Mouse (Mus musculus) naive thymus-derived CD4-positive, alpha-beta T cell, adult 2 months (primary cell): ENCODE measurements around the gene Rph3al.
A peak's percentile ranks its signal among the peaks of the same experiment; 100 is the strongest.

ENCODE experiments used
- DNase-seq: peaks from one replicate; pipeline ENCODE4 v3.0.0-alpha.2; 2011; ENCODE audit warnings: low read depth

Gene Rph3al

DNA sequence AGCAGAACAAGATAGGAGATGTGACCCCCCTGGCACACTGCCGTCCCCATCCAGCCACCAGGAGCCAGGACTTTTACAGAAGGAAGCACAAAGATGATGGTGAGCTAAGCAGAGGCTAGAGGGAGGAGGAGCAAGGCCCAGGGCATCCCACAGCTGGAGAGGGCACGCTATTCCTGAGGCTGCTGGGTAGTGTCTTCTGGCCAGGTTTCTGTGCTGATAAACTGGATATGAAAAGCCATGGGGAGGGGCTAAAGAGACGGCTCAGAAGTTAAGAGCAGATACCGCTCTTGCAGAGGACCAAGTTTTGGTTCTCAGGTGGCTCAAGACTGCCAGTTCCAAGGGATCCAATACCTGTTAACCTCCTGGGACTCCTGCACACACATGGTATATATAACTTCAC is 76.6 kb downstream of the Rph3al start:
- no peak for DNase-seq

DNA sequence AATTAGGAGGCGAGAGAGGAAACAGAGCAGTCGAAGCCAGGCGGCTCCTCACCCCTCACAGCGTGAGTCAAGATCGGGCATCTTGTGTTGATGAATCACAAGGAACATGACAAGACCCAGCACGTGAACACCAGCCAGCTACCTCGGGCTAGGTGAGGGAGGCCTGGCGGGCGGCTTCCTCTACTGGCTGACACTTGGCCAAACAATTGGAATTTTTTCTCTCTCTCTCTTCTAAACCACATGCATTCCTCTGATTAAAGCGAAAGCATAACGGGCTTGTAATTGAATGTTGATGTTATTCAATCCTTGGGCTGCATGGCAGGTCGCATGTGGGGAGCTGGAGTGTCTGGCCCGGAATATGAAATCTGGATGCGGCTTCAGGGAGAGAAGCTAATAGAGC is 77.0 kb downstream of the Rph3al start:
- no peak for DNase-seq

DNA sequence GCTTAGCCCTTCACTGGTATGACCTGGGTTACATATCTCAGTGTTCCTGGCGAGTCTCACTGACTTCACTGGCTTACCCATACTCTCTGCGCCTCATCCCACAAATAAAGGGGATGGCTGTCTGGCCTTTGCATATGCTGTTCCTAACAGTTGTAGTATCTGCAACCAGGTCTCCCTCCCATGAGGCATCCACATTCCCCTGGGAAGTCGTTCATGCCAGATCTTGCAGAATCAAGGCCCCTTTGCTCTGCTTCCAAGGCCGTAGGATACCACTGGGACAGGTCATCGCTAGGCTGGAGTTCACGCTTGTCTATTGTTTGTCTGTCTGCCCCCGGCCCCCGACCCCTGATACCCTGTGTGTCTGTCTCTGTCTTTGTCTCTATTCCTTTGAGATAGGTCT is 78.8 kb downstream of the Rph3al start:
- no peak for DNase-seq

DNA sequence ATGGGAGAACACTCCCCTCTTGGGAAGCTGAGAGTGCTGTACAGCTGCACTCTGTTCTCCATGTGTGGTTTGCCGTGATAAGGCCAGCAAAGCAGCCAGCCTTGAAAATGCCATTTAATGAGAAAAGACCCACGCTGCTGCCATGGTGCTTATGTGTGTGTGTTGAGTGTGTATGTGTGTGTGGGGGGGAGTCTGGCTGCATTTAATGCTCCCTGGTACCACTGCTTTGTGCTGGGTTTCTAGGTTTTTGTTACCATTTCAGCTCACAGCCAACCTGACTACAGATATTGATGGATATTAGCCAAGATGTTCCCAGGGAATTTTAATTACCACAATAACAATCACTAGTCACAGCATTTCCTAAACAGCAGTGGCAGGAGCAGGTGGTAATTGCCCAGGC is 79.3 kb downstream of the Rph3al start:
- no peak for DNase-seq

DNA sequence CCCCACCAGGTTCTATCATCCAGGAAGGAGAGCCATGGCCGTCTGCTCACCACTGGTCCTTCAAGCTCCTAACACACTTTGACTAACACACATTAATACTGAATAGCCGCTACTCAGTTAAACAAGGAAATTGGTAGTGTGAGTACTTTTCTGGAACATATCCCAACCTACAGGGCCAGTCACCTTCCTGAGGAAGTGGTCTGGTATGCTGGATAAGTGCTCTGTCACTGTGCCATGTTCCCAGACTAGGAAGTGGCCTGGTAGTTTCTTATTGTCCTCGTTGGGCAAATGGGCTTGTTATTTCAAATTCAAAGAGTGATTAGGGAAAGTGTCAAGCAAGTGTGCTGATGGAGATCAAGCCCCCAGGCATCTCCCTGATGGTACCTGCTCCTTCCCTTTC is 80.4 kb downstream of the Rph3al start:
- no peak for DNase-seq

DNA sequence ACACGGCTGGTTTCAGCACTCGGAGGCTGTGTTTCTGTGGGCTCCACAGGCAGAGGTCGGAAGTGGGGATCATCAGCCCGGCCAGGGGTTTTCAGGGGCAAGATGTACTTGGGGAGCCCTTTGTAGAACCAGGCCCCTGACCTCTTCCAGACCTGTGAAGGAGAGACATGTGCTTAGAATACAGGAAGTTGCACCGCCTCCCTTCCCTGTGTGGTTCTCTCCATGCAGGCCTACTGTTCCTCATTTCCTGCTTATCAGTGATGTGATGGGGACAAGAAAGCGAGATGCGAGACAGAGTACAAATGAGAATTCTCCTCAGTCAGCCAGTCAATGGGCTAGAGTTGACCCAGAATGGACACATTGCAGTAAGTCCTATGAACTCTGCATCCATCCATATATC is 83.9 kb downstream of the Rph3al start:
- DNase-seq: no peak

DNA sequence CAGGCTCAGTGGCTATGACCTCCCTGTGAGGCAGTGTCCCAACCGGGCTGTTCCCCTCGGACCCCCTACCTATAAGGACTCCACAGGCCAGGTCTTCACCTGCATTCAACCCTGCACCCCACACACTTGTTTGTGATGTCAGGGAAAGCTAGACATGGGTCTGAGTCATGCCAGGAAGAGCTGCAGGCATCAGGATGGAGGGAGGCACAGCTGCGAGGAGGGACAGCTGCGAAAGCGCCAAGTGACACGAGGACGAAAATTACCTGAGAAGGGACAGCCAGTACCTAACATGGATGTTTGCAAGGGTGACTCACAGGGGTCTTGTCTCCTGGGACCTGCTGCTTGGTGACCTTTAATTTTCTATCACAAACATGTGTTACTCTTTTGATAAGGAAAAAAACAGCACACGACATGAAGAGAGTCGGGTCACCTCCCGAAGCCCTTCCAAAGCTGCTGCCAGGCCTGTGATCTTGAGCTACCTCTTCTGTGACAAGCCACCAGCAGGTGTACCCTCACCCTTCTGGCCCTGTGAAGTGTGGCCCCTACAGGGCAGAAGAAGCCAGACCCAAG is 85.1 kb downstream of the Rph3al start:
- DNase-seq: no peak

DNA sequence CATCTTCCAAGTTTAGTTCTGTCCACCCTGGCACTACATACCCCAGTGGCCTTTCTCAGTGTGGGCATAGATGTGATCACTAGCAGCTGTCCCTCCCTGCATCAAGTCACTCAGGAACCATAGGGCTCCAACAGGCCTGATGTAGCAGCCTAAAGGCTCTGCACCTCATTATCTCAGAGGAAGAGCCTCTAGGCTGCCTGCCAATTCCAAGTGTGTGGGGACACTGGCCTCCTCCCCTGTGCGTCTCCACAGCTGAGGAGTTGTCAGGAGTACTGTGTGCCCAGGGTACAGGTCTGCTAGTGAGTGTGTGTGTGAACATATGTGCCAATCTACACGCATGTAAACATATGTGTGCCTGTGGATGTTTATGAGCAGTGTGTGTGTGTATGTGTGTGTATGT is 85.7 kb downstream of the Rph3al start:
- DNase-seq: no peak

DNA sequence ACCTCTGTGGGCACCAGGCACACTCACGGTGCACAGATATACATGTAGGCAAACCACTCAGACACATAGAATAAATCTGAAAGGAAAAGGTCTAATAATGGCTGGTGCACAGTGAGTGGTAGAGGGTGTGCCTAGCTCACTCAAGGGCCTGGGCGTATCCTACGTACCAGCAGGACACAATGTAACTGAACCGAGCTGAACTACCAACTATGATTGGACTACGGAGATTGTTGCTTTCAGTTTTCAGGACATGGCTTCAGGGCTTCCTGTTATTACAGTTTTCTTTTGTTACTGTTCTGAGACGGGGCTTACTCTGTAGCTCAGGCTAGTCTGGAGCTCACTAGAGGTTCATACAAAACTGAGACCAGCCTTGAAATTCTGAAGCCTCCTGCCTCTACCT is 88.7 kb downstream of the Rph3al start:
- DNase-seq: no peak

DNA sequence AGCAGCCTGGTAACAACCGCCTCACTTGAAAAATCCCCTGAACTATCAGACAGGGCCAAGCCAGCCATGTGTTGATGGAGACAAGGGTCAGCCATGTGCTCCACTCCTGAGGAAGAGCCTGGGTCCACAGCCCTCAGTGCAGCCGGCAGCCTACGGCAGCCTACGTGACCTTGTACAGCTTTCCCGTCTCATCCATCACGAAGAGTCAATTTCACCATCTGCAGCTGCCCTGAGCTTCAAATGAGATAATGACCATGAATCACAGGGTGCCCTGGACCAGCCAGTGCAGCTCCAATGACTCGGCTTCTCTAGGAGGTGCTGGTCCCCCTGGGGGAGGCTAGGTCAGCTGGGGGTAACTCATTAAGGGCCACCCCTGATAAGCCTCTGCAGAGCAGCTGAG is 91.6 kb downstream of the Rph3al start:
- no peak for DNase-seq

DNA sequence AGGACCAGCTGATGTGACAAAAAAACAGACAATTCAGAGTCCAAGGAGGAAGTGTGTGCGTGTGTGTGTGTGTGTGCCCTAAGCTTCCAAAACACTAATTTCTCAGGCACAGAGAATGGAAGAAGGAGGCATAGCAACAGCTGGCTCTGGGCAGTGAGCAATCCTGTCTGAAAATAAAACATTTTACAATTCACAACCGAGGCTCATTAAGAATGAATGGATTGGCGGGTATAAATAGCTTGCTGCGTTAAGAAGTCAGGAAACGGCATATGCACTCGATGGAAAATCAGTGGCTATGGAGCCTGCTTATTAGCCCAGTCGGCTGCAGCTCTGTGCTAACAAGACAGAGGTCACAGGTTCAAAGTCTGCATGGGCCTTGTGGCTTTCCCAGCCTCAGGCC is 92.6 kb downstream of the Rph3al start:
- no peak for DNase-seq

DNA sequence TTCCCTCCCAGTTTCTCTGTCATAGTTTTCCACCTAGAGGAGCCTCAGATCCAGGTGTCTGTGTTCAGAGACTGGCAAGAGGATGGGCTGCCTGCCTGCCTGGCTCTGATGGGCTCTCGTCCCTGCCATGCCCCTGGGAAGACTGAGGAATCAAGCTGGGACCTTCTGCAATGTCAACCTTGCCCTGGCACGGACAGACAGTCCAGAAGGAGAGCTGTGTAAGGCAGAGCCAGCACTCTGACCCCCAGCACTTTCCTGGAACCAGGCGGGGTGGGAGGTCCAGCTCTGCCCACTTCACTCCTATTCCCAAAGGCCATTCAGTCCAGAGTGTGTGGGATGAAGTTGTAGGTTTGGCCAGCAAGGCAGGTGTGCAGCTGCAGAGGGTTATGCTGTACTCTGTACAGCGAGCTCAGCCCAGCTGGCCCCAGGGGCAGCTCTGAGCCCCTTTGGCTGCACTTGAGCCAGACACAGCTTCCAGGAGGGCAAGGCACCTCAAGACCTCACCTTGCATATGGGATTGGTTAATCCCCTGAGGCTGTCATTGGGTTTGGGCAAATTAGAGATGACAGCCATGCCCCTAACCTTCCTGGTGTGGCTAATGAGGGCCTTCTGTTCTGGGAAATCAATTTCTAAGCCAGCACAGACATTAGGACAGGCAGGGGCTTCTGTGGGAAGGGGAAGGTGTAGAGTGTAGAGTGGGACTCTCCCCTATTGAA is 95.2 kb downstream of the Rph3al start:
- no peak for DNase-seq

DNA sequence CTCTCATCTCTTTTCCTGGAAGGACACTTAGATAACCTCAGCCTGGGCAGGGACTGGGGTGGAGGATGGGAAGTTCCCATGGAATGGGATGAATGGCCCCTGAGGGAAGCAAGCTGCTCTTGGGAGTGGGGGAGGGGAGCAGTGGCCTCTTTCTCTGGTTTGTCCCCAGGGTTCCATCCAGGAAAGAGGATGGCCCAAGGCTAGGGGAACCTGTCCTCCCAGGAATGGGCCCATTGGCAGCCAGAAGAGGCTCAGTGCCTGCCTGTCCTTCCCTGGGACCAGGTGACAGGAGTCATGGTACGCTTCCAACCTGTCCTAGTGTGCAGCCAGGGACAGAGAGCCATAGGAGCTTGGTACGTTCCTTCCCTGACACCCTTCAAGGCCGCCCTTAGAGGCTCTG is 96.7 kb downstream of the Rph3al start:
- DNase-seq: no peak

DNA sequence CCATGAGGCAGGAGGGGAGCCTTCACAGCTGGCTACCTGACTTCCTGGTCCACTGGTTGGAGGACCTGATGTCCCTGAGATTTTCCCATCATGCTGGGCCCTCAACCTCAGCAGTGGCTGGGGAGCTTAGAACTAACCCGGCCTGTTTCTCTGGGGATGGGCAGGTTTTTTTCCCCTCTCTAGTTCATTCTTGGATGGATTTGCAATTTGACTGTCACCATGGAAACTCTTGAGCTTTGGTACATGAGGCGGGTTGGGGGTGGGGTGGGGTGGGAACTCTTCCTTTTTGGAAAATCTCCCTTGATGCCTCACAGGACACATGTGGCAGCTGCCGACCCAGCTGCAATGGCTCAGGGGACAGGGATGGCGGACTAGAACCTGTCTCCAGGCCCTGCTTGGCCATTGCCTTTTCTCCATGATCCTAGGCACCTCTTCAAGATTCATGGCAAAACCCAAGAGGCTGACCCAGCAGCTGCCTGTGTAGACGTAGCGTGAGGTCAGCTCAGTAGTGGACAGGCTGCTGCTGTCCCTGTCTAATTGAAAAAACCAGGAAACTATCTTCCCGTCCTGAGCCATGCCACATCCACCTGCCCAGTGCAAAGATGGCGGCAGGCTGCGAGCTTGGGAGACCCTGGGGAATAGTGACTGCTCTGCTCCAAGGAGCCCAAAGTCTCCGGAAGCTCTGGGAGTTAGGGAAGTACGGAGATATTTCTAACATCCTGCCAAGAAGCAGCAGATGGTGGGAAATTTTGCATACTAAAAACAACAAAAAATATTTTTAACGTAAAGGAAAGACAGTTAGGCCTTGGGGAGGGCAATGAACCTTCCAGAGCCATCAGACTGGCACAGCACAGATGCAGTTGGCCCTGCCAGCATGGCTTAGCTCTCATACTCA is 98.4 kb downstream of the Rph3al start:
- DNase-seq: no peak

DNA sequence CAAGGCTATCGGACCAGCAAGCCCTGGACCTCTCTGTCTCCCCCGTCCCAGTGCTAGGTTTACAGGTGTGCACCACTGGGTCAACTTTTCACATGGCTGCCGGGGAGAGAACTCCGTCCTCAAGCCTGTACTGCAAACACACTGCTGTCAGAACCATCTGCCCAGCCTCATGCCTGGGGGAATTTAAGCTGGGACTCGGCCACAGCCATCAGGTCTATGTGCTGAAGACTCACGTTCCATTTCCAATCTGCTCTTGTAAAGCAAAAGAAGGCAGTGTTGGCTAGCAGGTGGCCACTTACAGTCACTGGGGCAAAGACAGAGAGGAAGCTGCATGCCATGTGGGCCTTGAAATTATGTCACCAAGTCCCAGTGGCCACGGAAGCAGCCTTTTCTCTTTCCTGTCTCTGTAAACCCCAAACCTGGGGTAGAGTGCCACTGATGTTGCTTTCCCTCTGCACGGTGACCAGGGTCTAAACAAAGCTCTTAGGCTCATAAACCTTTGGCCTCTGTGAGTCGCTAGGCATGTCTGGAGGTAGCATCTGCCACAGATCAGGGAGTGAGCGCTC is 99.3 kb downstream of the Rph3al start:
- DNase-seq: no peak

DNA sequence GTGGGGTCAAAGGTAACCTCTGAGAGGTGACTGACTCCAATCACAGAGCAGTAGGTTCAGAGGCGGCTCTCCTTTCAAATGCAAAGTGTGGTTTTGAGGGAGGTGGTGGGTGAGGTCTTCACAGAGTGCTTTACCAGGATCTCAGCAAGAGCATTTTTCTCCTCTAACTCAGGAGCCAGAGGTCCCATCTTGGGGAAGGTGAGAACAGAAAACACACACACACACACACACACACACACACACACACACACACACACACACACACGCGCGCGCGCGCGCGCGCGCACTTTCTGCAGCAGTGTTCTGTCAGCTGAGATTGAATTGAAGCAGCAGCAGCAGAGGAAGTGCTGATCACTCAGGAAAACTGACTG is 102.0 kb downstream of the Rph3al start:
- DNase-seq: peak; percentile 65

DNA sequence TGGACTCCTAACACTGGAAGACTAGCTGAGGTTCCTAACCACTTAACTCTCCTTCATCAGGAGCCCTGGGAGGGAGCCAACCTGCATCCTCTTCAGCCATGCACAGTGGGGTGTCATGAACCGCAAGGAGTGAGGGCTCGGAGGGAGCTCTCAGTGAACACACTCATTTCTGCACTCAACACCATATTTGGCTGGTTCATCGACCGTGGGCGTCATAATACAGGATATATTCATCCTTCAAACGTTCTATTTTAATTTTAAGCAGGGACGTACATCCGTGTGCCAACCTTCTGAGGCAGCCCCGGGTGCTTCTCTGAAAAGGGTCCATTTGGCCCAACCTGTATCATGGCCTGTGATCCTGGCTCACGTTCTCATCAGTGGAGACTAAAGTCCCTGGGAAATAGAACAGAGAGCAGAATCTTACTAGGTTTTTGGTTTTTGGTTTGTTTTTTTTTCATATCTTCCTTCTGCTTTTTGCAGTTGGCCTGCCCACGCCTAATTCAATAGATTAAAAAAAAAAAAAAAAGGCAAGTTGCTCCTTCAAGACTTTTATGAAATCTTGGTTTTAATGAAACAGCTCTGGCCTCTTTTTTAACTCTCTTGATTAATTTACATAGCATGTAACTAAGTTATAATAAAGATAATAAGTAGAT is 102.5 kb downstream of the Rph3al start:
- peak; percentile 74 for DNase-seq

DNA sequence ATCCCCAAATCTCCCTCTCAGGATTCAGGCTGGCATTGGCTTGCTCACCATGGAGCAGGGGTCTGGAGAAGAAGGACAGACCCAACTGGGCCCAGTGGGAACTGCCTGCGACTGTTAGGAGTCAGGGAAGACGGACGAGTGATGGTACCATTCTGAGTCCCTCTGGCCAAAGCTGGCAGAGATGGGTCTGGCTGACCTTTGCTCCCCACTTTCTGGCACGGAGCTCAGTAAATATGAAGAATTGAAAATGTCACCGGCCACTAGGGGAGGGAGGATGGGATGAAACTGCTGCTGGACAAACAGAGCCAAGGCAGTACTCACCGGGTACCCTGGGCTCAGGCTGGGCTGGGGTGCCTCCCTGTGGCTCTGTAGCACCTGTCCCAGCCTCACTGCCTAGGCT is 105.1 kb downstream of the Rph3al start:
- no peak for DNase-seq

DNA sequence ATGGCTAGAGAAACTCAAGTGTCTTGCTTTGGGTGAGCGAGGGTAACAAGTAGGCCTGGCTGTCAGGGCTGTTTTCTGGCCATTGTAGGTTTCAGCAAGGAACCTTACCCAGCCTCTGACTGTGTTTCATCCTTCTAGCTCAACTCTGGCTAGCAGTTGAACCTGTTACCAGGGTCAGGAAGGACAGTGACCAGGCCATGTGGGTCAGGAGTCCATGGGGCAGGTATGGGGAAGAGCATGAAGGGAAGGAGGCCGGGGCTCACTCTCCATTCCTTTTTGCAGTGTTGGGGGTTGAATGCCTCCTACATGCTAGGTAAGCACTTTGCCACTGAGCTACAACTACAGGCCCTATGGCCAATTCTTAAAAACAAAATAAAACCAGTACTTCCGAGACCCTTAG is 107.8 kb downstream of the Rph3al start:
- DNase-seq: no peak

DNA sequence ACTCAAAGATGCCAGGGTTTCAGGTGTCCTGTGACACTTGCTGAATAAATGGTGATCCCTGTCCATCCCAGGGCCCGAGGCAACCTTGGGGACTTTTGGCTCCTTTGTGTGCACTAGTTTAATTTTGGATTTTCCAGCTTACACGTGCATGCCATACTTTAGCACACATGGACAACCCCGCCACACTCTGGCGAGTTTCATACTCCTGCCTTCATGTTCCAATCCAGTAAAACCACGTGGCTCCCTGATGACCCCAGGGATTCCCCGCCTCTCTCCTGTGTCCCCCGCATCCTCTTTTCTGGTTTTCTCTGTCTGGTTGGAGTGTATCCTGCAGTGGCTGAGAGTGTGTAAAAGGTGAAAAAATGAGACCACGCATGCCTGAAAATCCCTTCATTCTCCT is 110.8 kb downstream of the Rph3al start:
- DNase-seq: peak; percentile 34

DNA sequence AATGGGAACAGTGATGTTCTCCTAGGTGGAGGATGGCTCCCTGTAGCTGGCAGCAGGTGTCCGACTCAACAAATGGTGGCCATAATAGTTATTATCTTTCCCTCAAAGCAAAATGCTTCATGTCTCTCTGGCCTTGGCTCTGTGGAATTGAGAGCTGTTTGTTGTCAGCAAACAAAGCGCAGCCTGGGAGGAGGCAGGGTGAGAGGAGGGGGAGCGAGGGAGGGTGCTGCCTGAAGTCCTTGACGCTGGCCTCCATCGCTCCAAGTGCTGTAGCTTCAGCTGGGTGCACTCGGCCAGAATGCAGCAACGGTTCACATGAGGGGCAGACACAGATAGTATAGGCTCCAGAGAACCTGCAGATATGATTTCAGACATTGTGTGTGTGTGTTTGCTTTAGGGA is 114.7 kb downstream of the Rph3al start:
- no peak for DNase-seq

DNA sequence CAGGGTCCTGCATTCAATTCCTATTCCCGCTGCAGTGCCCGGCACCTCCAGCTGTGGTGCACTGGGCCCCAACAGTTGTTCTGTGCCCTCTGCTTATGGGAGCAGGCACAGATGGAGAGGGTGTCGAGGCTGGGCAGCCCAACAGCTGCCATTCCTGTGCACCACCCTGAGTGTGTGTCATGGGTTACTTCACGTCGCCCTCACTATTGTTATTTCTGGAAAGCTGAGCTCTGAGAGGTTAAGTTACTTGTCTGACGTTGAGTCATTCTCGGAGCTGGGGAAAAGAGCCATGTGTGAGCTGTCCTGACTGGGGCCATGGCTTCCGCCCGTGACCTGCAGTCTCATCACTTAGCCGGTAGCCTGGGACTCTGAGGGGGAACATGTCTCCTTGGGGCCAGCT is 125.1 kb downstream of the Rph3al start:
- no peak for DNase-seq

DNA sequence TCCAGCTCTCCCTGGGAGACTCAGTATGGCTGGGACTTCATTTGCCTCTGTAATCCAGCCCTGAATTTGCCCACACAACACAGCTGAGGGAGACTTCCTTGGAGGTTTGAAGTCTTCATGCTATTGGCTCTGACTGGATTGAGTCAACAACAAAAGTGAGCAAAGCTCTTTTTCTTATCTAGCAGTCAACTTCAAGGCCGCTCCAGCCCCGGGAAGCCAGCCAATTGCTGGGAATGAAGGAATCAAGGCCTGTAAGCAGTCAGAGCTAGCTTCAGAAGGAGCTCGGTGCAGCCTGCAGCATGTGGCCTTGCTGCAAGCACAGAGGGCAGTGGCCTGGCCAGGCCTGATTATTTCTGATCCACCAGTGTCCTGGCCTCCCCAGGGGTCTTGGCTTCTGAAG is 126.3 kb downstream of the Rph3al start:
- DNase-seq: no peak
